Mouse (Mus musculus) CH12.LX (cell line): ENCODE measurements around the gene Traf2. TPM values are rescaled to one million over a fixed set of nuclear protein-coding genes. Genes with fewer than 3 reads are reported as not detected.

Experiments used
- DNase-seq: peaks from one replicate; pipeline ENCODE4 v3.0.0-alpha.2; 2013; ENCODE audit errors: extremely low read depth
- H3K27ac ChIP-seq: 2 replicates; pipeline ENCODE4 v1.5.1; 2012; ENCODE audit warnings: low read depth, mild to moderate bottlenecking, control low read depth, moderate library complexity; ENCODE audit not compliant: insufficient read depth
- H3K27me3 ChIP-seq: replicated peaks from 2 replicates; pipeline ENCODE3; 2012; ENCODE audit warnings: inconsistent platforms
- H3K36me3 ChIP-seq, 2 experiments: replicated peaks in 1 of 2; 2 replicates each; pipeline versions ENCODE3 to v1.6.1; 2012; ENCODE audit warnings: inconsistent platforms in 1 of 2, low read length in 1 of 2, mild to moderate bottlenecking in 1 of 2, mixed read lengths in 1 of 2, moderate library complexity in 1 of 2; ENCODE audit not compliant: control insufficient read depth in 1 of 2, insufficient read depth in 1 of 2
- H3K4me1 ChIP-seq, 2 experiments: 2 replicates each; pipeline ENCODE4 v1.6.1; 2012; ENCODE audit warnings: inconsistent platforms in 1 of 2, moderate library complexity in 1 of 2; ENCODE audit not compliant: insufficient read depth in 2 of 2, control insufficient read depth in 1 of 2
- H3K4me2 ChIP-seq: 2 replicates; pipeline ENCODE4 v1.6.1; 2012; ENCODE audit warnings: low read depth, mild to moderate bottlenecking, control low read depth; ENCODE audit not compliant: poor library complexity, insufficient read depth, severe bottlenecking
- H3K4me3 ChIP-seq, 3 experiments: fragments of 150-350 bp in 1 of 3; sonication (generic) in 1 of 3; replicated peaks in 1 of 3; 2 replicates each; pipeline versions ENCODE3 to v1.5.1; 2011 to 2012; ENCODE audit warnings: low read depth in 2 of 3, low read length in 2 of 3, mild to moderate bottlenecking in 2 of 3, moderate library complexity in 2 of 3, control low read depth in 1 of 3, improper control_type of control experiment in 1 of 3, inconsistent platforms in 1 of 3, mixed read lengths in 1 of 3; ENCODE audit not compliant: poor library complexity in 1 of 3
- H3K79me2 ChIP-seq: replicated peaks from 2 replicates; pipeline ENCODE4 v1.6.1; 2012; ENCODE audit warnings: mild to moderate bottlenecking, moderate library complexity; ENCODE audit not compliant: control insufficient read depth, poor library complexity, insufficient read depth, severe bottlenecking; ENCODE audit errors: extremely low read depth
- H3K9ac ChIP-seq: 2 replicates; pipeline ENCODE4 v1.6.1; 2012; ENCODE audit warnings: low read depth, mild to moderate bottlenecking, control low read depth, moderate library complexity; ENCODE audit not compliant: insufficient read depth
- H3K9me3 ChIP-seq: replicated peaks from 2 replicates; pipeline ENCODE3; 2012; ENCODE audit warnings: low read length, inconsistent platforms, mixed read lengths
- BHLHE40 ChIP-seq: IDR thresholded peaks from 2 replicates; pipeline ENCODE4 v1.6.1; 2011; ENCODE audit warnings: mild to moderate bottlenecking, low read depth, low read length, improper control_type of control experiment
- CHD2 ChIP-seq: IDR thresholded peaks from 2 replicates; pipeline ENCODE4 v1.6.1; 2011; ENCODE audit warnings: low read length, improper control_type of control experiment
- CTCF ChIP-seq, 2 experiments: IDR thresholded peaks in 1 of 2; conservative IDR thresholded peaks in 1 of 2; 2 replicates each; pipeline ENCODE4 v1.5.1; 2011 to 2012; ENCODE audit warnings: low read depth in 2 of 2, low read length in 2 of 2, improper control_type of control experiment in 1 of 2, inconsistent platforms in 1 of 2, mild to moderate bottlenecking in 1 of 2, moderate library complexity in 1 of 2
- ELF1 ChIP-seq: IDR thresholded peaks from 2 replicates; pipeline ENCODE4 v1.6.1; 2014; ENCODE audit warnings: low read depth, mild to moderate bottlenecking, inconsistent platforms, low read length, improper control_type of control experiment
- HCFC1 ChIP-seq: IDR thresholded peaks from 2 replicates; pipeline ENCODE4 v1.6.1; 2012; ENCODE audit warnings: low read depth, mild to moderate bottlenecking, inconsistent platforms, low read length, improper control_type of control experiment
- IRF4 ChIP-seq: IDR thresholded peaks from 2 replicates; pipeline ENCODE4 v1.6.1; 2014; ENCODE audit warnings: low read depth, mild to moderate bottlenecking, inconsistent platforms, low read length, improper control_type of control experiment
- KAT2A ChIP-seq: IDR thresholded peaks from 2 replicates; pipeline ENCODE4 v1.6.1; 2012; ENCODE audit warnings: low read length, improper control_type of control experiment, inconsistent platforms; ENCODE audit not compliant: insufficient replicate concordance
- MAFK ChIP-seq: IDR thresholded peaks from 2 replicates; pipeline ENCODE4 v1.6.1; 2011; ENCODE audit warnings: low read length, improper control_type of control experiment; ENCODE audit not compliant: insufficient replicate concordance
- MAX ChIP-seq: IDR thresholded peaks from 2 replicates; pipeline ENCODE4 v1.6.1; 2011; ENCODE audit warnings: low read length, improper control_type of control experiment
- MXI1 ChIP-seq: IDR thresholded peaks from 2 replicates; pipeline ENCODE4 v1.6.1; 2011; ENCODE audit warnings: mild to moderate bottlenecking, low read depth, low read length, improper control_type of control experiment
- MYC ChIP-seq: IDR thresholded peaks from 2 replicates; pipeline ENCODE4 v1.6.1; 2011; ENCODE audit warnings: low read depth, mild to moderate bottlenecking, improper control_type of control experiment, low read length
- NRF1 ChIP-seq: IDR thresholded peaks from 2 replicates; pipeline ENCODE4 v1.6.1; 2014; ENCODE audit warnings: low read depth, mild to moderate bottlenecking, inconsistent platforms, low read length, improper control_type of control experiment, moderate library complexity
- PAX5 ChIP-seq: IDR thresholded peaks from 2 replicates; pipeline ENCODE4 v1.6.1; 2012; ENCODE audit warnings: low read length, inconsistent platforms, mixed read lengths
- POLR2A ChIP-seq: IDR thresholded peaks from 2 replicates; pipeline ENCODE4 v1.6.1; 2011; ENCODE audit warnings: low read depth, mild to moderate bottlenecking, improper control_type of control experiment, low read length
- POLR2AphosphoS2 ChIP-seq: IDR thresholded peaks from 2 replicates; pipeline ENCODE4 v1.6.1; 2011; ENCODE audit warnings: low read depth, low read length, improper control_type of control experiment
- SIN3A ChIP-seq: IDR thresholded peaks from 2 replicates; pipeline ENCODE4 v1.6.1; 2012; ENCODE audit warnings: low read length, improper control_type of control experiment, inconsistent platforms
- USF2 ChIP-seq: conservative IDR thresholded peaks from 2 replicates; pipeline ENCODE4 v1.6.1; 2011; ENCODE audit warnings: low read depth, low read length, improper control_type of control experiment
- ZKSCAN1 ChIP-seq: IDR thresholded peaks from 2 replicates; pipeline ENCODE4 v1.6.1; 2012; ENCODE audit warnings: low read depth, inconsistent platforms, low read length, improper control_type of control experiment, borderline replicate concordance
- ZMIZ1 ChIP-seq: IDR thresholded peaks from 2 replicates; pipeline ENCODE4 v1.6.1; 2012; ENCODE audit warnings: low read depth, mild to moderate bottlenecking, inconsistent platforms, low read length, improper control_type of control experiment
- dilution Hi-C: fragments of 300-500 bp; cut with MboI; formaldehyde crosslinking; loops from 2 replicates; pipeline ENCODE4 v1.14.3; 2020; ENCODE audit warnings: low sequenced_read_pairs; ENCODE audit not compliant: extremely low pct_unique_long_range_greater_than_20kb, extremely low pct_ligation_motif_present
- in situ Hi-C: fragments of 300-500 bp; cut with MboI; formaldehyde crosslinking; loops from 3 replicates; pipeline ENCODE4 v1.14.3; 2019; ENCODE audit warnings: low sequenced_read_pairs, low pct_ligation_motif_present, low pct_unique_long_range_greater_than_20kb, mixed read lengths
- polyA plus RNA-seq: library from polyadenylated mRNA; unstranded; fragments of >175 nt; gene quantifications from 2 replicates; pipeline ENCODE4 v1.2.1, GENCODE M21; 2012; ENCODE audit warnings: low read depth; ENCODE audit not compliant: insufficient read length
- total RNA-seq, 2 experiments: library from RNA; depleted of rRNA; stranded (reverse); fragments of 300-350 nt in 1 of 2; fragments of >200 nt in 1 of 2; gene quantifications; 2 replicates each; pipeline ENCODE4 v1.2.3; 2012 to 2014

Traf2 gene
- total and polyA plus RNA-seq, 3 experiments: 17.9 to 26.4 (median 25.1) TPM

DNA sequence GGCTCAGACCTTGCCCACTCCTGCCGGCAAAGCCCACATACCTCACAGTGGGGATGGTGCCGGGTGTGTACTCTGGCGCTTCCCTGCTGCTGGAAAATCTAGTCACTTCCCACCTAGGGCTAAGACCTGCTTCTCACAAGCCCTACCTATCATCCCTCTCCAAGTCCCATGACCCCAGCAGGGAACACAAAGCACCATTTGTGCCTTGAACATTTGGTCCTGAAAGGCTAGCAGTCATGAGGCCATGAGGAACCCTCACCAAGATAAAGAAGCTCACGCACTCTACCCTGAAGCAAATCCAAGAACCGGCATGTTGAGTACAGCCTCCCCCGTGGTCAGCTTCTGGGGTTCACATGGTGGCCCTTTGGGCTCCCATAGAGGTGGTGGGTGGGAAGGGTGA is 76.8 kb downstream of the Traf2 start, which contains the start of gene Ptgds:
Gene Ptgds, minus strand, starts transcription at position 78 of the 400 bp plus-strand sequence.
- Histone ChIP-seq H3K27ac (no peak within 1 kb of the TSS), H3K9me3 (no peaks in the 10 kb centered on the region), H3K4me1 (peaks cover 14 to 44% of the 10 kb centered on the region in 2 experiments), H3K36me3 (no peaks in the 10 kb centered on the region), H3K4me2 (no peak within 1 kb of the TSS), H3K27me3 (no peaks in the 10 kb centered on the region), H3K4me3 (no peak within 1 kb of the TSS), H3K9ac (no peak within 1 kb of the TSS), H3K79me2 (no peaks in the 10 kb centered on the region)
- dilution Hi-C loops: no loop called here
- DNase-seq: no peak
- TF ChIP-seq IRF4 (no peak), ZKSCAN1 (no peak), SIN3A (no peak), CTCF (conservative IDR thresholded peaks at IDR 0.05 in 1 of 2, IDR thresholded peaks at IDR 0.05 in 1 of 2; ENCODE audit: low read depth in 2 of 2, low read length in 2 of 2) (no peak), MXI1 (no peak), MAFK (no peak), POLR2A (no peak), MYC (no peak), ELF1 (no peak), BHLHE40 (no peak), USF2 (no peak), PAX5 (no peak), HCFC1 (no peak), ZMIZ1 (no peak), POLR2AphosphoS2 (no peak)
- in situ Hi-C loops: no loop called here

DNA sequence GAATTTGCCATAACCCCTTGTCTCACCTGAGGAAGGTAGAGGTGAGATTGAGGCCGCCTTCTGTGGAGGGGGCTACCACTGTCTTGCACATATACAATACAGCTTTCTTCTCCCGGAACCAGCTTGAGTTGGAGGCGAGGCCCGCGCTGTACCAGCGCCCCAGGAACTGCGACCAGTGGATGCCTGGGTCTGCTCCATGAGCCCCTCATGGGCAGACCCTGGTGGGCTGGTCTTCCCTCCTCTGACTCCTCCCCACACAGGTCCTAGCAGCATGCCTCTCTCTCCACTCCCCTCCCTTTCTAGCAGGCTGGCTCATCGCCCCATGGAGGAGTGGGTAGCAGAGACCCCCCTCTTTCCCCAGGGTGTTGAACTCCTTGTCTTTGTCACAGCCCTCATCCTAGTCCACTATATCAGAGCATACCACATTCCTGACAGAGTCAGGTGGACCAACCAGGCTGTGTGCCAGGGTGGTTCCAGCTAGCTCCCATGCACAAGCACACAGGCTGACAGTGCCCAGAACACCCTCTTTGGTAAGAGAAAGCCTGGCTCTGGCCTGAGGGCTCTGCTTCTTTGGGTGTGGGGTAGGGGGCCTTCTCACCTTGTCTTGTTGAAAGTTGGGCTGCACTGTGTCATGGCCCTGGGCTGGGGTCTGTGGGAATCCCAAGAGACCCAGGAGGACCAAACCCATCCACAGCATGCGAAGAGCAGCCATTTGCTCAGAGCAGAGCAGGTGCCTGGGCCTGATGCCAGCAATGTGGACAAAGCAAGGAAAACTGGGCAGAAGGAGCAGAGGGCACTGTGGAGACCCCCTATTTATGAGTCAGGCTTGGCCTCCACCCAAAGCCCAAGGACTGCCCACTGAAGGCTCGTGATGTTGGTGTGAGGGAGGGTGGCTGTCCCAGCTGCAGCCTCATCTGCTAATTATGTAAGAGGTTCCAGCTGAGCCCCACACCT is 77.5 kb downstream of the Traf2 start:
- no peak overlapping the region for H3K4me3 ChIP-seq
- H3K4me2 ChIP-seq: no peak overlapping the region
- H3K4me1 ChIP-seq: peaks cover 21 to 51% of the 10 kb centered on the region in 2 experiments
- H3K9ac ChIP-seq: no peak overlapping the region
- in situ Hi-C loops: no loop called here
- no peak for DNase-seq
- H3K27me3 ChIP-seq: no peaks in the 10 kb centered on the region
- dilution Hi-C loops: no loop called here
- no peaks in the 10 kb centered on the region for H3K79me2 ChIP-seq
- H3K36me3 ChIP-seq: no peaks in the 10 kb centered on the region
- H3K9me3 ChIP-seq: no peaks in the 10 kb centered on the region
- no peak overlapping the region for H3K27ac ChIP-seq
- TF ChIP-seq MAX (no peak), SIN3A (no peak), KAT2A (no peak), CHD2 (no peak), NRF1 (no peak)

Other genes starting within 250 kb of the Traf2 start
Only the 20 nearest of the 33 such genes appear.
- gene Fut7, start 123.7 kb downstream of the Traf2 start, total RNA-seq (2012; rRNA removed): 0.17 and 0.25 TPM in 2 replicates
- gene Fut7, start 123.7 kb downstream of the Traf2 start, total RNA-seq (2014; rRNA removed): 0.17 and 0.51 TPM in 2 replicates
- 0.57 and 0.74 TPM in 2 replicates for gene Fut7, start 123.7 kb downstream of the Traf2 start, polyA plus RNA-seq
- 10.5 and 13.0 TPM in 2 replicates for gene Abca2, start 118.2 kb downstream of the Traf2 start, total RNA-seq (2012; rRNA removed)
- gene Abca2, start 118.2 kb downstream of the Traf2 start, total RNA-seq (2014; rRNA removed): 3.1 and 5.0 TPM in 2 replicates
- gene Abca2, start 118.2 kb downstream of the Traf2 start, polyA plus RNA-seq: 15.7 and 23.4 TPM in 2 replicates
- gene Clic3, start 90.1 kb downstream of the Traf2 start, total RNA-seq (2012; rRNA removed): 0.30 and 0.63 TPM in 2 replicates
- gene Clic3, start 90.1 kb downstream of the Traf2 start, total RNA-seq (2014; rRNA removed): not detected in 2 replicates
- gene Clic3, start 90.1 kb downstream of the Traf2 start, polyA plus RNA-seq: 0.71 and 1.6 TPM in 2 replicates
- gene Paxx, start 85.8 kb downstream of the Traf2 start, total RNA-seq (2012; rRNA removed): 13.6 and 15.1 TPM in 2 replicates
- gene Paxx, start 85.8 kb downstream of the Traf2 start, total RNA-seq (2014; rRNA removed): 13.5 and 16.2 TPM in 2 replicates
- 9.5 and 13.9 TPM in 2 replicates for gene Paxx, start 85.8 kb downstream of the Traf2 start, polyA plus RNA-seq
- gene Ptgds, start 76.9 kb downstream of the Traf2 start, total RNA-seq (2012; rRNA removed): 0.29 TPM in 1 of 2 replicates, not detected in the other
- gene Ptgds, start 76.9 kb downstream of the Traf2 start, total RNA-seq (2014; rRNA removed): 0.46 TPM in 1 of 2 replicates, not detected in the other
- 0.37 and 0.40 TPM in 2 replicates for gene Ptgds, start 76.9 kb downstream of the Traf2 start, polyA plus RNA-seq
- gene Lcn12, start 53.0 kb downstream of the Traf2 start, total RNA-seq (2012; rRNA removed): not detected in 2 replicates
- gene Lcn12, start 53.0 kb downstream of the Traf2 start, total RNA-seq (2014; rRNA removed): not detected in 2 replicates
- gene Lcn12, start 53.0 kb downstream of the Traf2 start, polyA plus RNA-seq: not detected in 2 replicates
- 36.8 and 37.4 TPM in 2 replicates for gene Fbxw5, start 46.2 kb downstream of the Traf2 start, total RNA-seq (2012; rRNA removed)
- gene Fbxw5, start 46.2 kb downstream of the Traf2 start, total RNA-seq (2014; rRNA removed): 31.9 and 34.3 TPM in 2 replicates
- 37.0 and 40.4 TPM in 2 replicates for gene Fbxw5, start 46.2 kb downstream of the Traf2 start, polyA plus RNA-seq
- gene C8g, start 45.2 kb downstream of the Traf2 start, total RNA-seq (2012; rRNA removed): 1.2 and 2.7 TPM in 2 replicates
- gene C8g, start 45.2 kb downstream of the Traf2 start, total RNA-seq (2014; rRNA removed): 1.2 TPM in 2 replicates
- 1.7 and 2.0 TPM in 2 replicates for gene C8g, start 45.2 kb downstream of the Traf2 start, polyA plus RNA-seq
- gene Edf1, start 10.9 kb upstream of the Traf2 start, total RNA-seq (2012; rRNA removed): 215 and 223 TPM in 2 replicates
- 187 and 188 TPM in 2 replicates for gene Edf1, start 10.9 kb upstream of the Traf2 start, total RNA-seq (2014; rRNA removed)
- gene Edf1, start 10.9 kb upstream of the Traf2 start, polyA plus RNA-seq: 202 and 275 TPM in 2 replicates
- gene Mamdc4, start 27.9 kb upstream of the Traf2 start, total RNA-seq (2012; rRNA removed): 29.2 and 34.9 TPM in 2 replicates
- 0.65 and 4.4 TPM in 2 replicates for gene Mamdc4, start 27.9 kb upstream of the Traf2 start, total RNA-seq (2014; rRNA removed)
- gene Mamdc4, start 27.9 kb upstream of the Traf2 start, polyA plus RNA-seq: 4.9 and 11.5 TPM in 2 replicates
- 46.6 and 47.2 TPM in 2 replicates for gene Phpt1, start 28.3 kb upstream of the Traf2 start, total RNA-seq (2012; rRNA removed)
- gene Phpt1, start 28.3 kb upstream of the Traf2 start, total RNA-seq (2014; rRNA removed): 32.6 and 37.9 TPM in 2 replicates
- 66.9 and 69.7 TPM in 2 replicates for gene Phpt1, start 28.3 kb upstream of the Traf2 start, polyA plus RNA-seq
- gene Ajm1, start 34.8 kb upstream of the Traf2 start, total RNA-seq (2012; rRNA removed): 0.97 and 1.4 TPM in 2 replicates
- 0.23 and 0.31 TPM in 2 replicates for gene Ajm1, start 34.8 kb upstream of the Traf2 start, total RNA-seq (2014; rRNA removed)
- gene Ajm1, start 34.8 kb upstream of the Traf2 start, polyA plus RNA-seq: 0.93 and 1.4 TPM in 2 replicates
- 52.0 and 55.7 TPM in 2 replicates for gene Rabl6, start 61.6 kb upstream of the Traf2 start, total RNA-seq (2012; rRNA removed)
- gene Rabl6, start 61.6 kb upstream of the Traf2 start, total RNA-seq (2014; rRNA removed): 32.2 and 34.6 TPM in 2 replicates
- 62.0 and 72.9 TPM in 2 replicates for gene Rabl6, start 61.6 kb upstream of the Traf2 start, polyA plus RNA-seq
- gene Ccdc183, start 70.7 kb upstream of the Traf2 start, total RNA-seq (2012; rRNA removed): not detected in 2 replicates
- not detected in 2 replicates for gene Ccdc183, start 70.7 kb upstream of the Traf2 start, total RNA-seq (2014; rRNA removed)
- 0.13 TPM in 1 of 2 replicates, not detected in the other for gene Ccdc183, start 70.7 kb upstream of the Traf2 start, polyA plus RNA-seq
- gene Tmem141, start 75.1 kb upstream of the Traf2 start, total RNA-seq (2012; rRNA removed): 8.9 and 11.1 TPM in 2 replicates
- 6.5 and 7.7 TPM in 2 replicates for gene Tmem141, start 75.1 kb upstream of the Traf2 start, total RNA-seq (2014; rRNA removed)
- gene Tmem141, start 75.1 kb upstream of the Traf2 start, polyA plus RNA-seq: 5.2 and 6.2 TPM in 2 replicates
- not detected in 2 replicates for gene Fcna, start 81.1 kb upstream of the Traf2 start, total RNA-seq (2012; rRNA removed)
- gene Fcna, start 81.1 kb upstream of the Traf2 start, total RNA-seq (2014; rRNA removed): not detected in 2 replicates
- not detected in 2 replicates for gene Fcna, start 81.1 kb upstream of the Traf2 start, polyA plus RNA-seq
- not detected in 2 replicates for gene Lcn8, start 106.2 kb upstream of the Traf2 start, total RNA-seq (2012; rRNA removed)
- gene Lcn8, start 106.2 kb upstream of the Traf2 start, total RNA-seq (2014; rRNA removed): not detected in 2 replicates
- not detected in 2 replicates for gene Lcn8, start 106.2 kb upstream of the Traf2 start, polyA plus RNA-seq
- not detected in 2 replicates for gene Lcn5, start 111.0 kb upstream of the Traf2 start, total RNA-seq (2012; rRNA removed)
- gene Lcn5, start 111.0 kb upstream of the Traf2 start, total RNA-seq (2014; rRNA removed): not detected in 2 replicates
- not detected in 2 replicates for gene Lcn5, start 111.0 kb upstream of the Traf2 start, polyA plus RNA-seq
- gene Lcn6, start 129.8 kb upstream of the Traf2 start, total RNA-seq (2012; rRNA removed): not detected in 2 replicates
- gene Lcn6, start 129.8 kb upstream of the Traf2 start, total RNA-seq (2014; rRNA removed): not detected in 2 replicates
- not detected in 2 replicates for gene Lcn6, start 129.8 kb upstream of the Traf2 start, polyA plus RNA-seq
- gene Lcn10, start 135.8 kb upstream of the Traf2 start, total RNA-seq (2012; rRNA removed): not detected in 2 replicates
- not detected in 2 replicates for gene Lcn10, start 135.8 kb upstream of the Traf2 start, total RNA-seq (2014; rRNA removed)
- not detected in 2 replicates for gene Lcn10, start 135.8 kb upstream of the Traf2 start, polyA plus RNA-seq